Mouse (Mus musculus): Measurements from ENCODE around the gene Rap2a. TPM values are rescaled to one million over a fixed set of nuclear protein-coding genes. Genes with fewer than 3 reads are reported as not detected.
A peak's percentile ranks its signal among the peaks of the same experiment; 100 is the strongest.

Rap2a gene
- polyA plus RNA-seq, 1 experiment = 19.8 TPM

DNA sequence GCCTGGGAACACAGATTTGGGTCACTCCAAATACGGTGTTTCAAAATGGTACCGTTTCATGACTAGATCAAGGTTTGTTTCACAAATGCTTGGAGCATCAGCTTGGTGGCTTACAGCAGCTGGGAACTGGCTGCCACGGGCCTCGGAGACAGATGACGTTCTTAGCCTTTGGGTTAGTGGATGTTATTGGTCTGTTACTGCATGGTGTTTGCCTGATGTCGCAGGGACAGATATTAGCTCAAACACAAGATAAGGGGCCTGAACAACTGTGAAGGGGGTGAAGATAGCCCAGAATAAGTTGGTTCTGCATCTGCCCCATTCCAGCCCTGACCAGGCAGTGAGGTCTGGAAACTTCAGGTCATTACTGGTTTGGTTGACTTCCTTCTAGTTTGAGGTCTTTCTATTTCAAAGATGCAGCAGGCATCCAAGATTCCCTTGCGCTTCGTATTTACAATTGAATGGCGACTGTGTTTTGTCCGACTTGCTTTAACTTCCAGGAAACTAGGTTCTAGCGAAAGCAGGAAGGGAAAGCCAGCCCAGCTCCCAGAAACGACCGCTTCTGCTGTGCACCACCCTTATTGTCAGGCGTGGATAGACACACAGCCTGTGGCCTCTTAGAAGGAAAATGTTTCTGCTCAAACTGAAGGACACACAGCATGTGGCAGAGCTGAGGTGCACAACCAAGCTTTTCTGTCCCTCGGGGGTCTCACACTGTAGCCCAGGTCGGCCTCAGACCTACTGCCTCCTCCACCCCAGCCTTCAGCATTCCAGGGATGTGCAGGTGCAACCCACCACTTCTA is 30.5 kb downstream of the Rap2a start:
- 0 out of 2 replicates have a peak overlapping the region, but pooled peaks have one; percentile 30 for H3K27ac ChIP-seq (ENCODE audit: insufficient read depth, low read length)

DNA sequence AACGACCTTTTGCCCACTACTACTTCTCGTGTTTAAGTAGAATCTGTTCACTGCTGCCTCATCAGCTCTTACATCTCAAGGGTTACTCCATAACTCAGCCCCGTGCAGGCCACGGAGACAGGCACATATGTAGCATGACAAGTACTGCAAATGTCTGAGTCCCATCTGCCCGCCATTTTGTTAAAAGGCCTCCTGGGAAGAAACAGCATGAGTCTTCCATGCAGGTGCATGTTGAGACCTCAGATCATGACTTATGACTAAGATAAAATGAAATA is 31.1 kb downstream of the Rap2a start:
- Histone ChIP-seq H3K27me3 (ENCODE audit: control insufficient read depth, insufficient read depth, low read length, poor library complexity, severe bottlenecking) (no peaks in the 10 kb centered on the region), H3K4me1 (ENCODE audit: control insufficient read depth, insufficient read depth, low read length) (no peaks in the 10 kb centered on the region), H3K9me3 (replicated peaks; ENCODE audit: control insufficient read depth, insufficient read depth, low read length, poor library complexity, severe bottlenecking) (no peaks in the 10 kb centered on the region), H3K27ac (ENCODE audit: insufficient read depth, low read length) (no peak overlapping the region), H3K4me3 (ENCODE audit: low read depth, low read length) (no peak overlapping the region), H3K9ac (ENCODE audit: low read depth, poor library complexity, severe bottlenecking) (no peak overlapping the region), H3K36me3 (ENCODE audit: control insufficient read depth, insufficient read depth, low read length, poor library complexity, severe bottlenecking) (no peaks in the 10 kb centered on the region)
- TF ChIP-seq CTCF (IDR thresholded peaks at IDR 0.05; ENCODE audit: low read depth, low read length) = no peak
- TF ChIP-seq POLR2A (IDR thresholded peaks at IDR 0.05; ENCODE audit: insufficient read depth, low read length) = no peak
- TF ChIP-seq EP300 (IDR thresholded peaks at IDR 0.05; ENCODE audit: insufficient read depth, low read depth, low read length) = no peak

More for the DNA sequence above, 30.5 kb downstream of the Rap2a start:
- H3K4me1 ChIP-seq (ENCODE audit: control insufficient read depth, insufficient read depth, low read length) = no peaks in the 10 kb centered on the region
- H3K27me3 ChIP-seq (ENCODE audit: control insufficient read depth, insufficient read depth, low read length, poor library complexity, severe bottlenecking) = no peaks in the 10 kb centered on the region
- no peak for TF ChIP-seq POLR2A (IDR thresholded peaks at IDR 0.05; ENCODE audit: insufficient read depth, low read length)
- TF ChIP-seq CTCF (IDR thresholded peaks at IDR 0.05; ENCODE audit: low read depth, low read length) = no peak
- no peak for TF ChIP-seq EP300 (IDR thresholded peaks at IDR 0.05; ENCODE audit: insufficient read depth, low read depth, low read length)
- H3K36me3 ChIP-seq (ENCODE audit: control insufficient read depth, insufficient read depth, low read length, poor library complexity, severe bottlenecking) = no peaks in the 10 kb centered on the region
- H3K9ac ChIP-seq (ENCODE audit: low read depth, poor library complexity, severe bottlenecking) = no peak overlapping the region
- no peaks in the 10 kb centered on the region for H3K9me3 ChIP-seq (replicated peaks; ENCODE audit: control insufficient read depth, insufficient read depth, low read length, poor library complexity, severe bottlenecking)
- no peak overlapping the region for H3K4me3 ChIP-seq (ENCODE audit: low read depth, low read length)

DNA sequence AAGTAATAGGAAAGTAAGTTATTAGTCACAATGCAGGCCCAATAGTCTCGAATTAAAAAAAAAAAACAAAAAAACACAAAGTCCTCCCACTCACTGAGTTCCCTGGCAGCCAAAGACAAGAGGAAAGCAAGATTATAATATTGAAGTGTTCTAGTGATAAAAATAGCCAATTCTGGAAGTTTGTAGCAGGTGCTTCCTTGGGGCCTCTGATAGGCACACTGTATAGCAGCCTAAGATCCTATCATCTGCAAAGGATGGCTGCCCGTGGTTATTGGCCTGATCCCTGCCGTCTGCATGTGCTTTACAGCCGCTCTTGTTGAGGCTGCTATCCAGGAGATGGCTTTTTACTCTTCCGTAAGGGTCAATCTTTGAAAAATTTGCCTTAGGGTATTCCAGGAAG is 33.6 kb downstream of the Rap2a start:
- Histone ChIP-seq H3K9ac (ENCODE audit: low read depth, poor library complexity, severe bottlenecking) (no peak overlapping the region), H3K4me3 (ENCODE audit: low read depth, low read length) (no peak overlapping the region), H3K4me1 (ENCODE audit: control insufficient read depth, insufficient read depth, low read length) (no peaks in the 10 kb centered on the region), H3K27ac (ENCODE audit: insufficient read depth, low read length) (no peak overlapping the region), H3K27me3 (ENCODE audit: control insufficient read depth, insufficient read depth, low read length, poor library complexity, severe bottlenecking) (no peaks in the 10 kb centered on the region), H3K36me3 (ENCODE audit: control insufficient read depth, insufficient read depth, low read length, poor library complexity, severe bottlenecking) (no peaks in the 10 kb centered on the region), H3K9me3 (replicated peaks; ENCODE audit: control insufficient read depth, insufficient read depth, low read length, poor library complexity, severe bottlenecking) (no peaks in the 10 kb centered on the region)
- TF ChIP-seq CTCF (IDR thresholded peaks at IDR 0.05; ENCODE audit: low read depth, low read length) (no peak), EP300 (IDR thresholded peaks at IDR 0.05; ENCODE audit: insufficient read depth, low read depth, low read length) (no peak), POLR2A (IDR thresholded peaks at IDR 0.05; ENCODE audit: insufficient read depth, low read length) (no peak)

DNA sequence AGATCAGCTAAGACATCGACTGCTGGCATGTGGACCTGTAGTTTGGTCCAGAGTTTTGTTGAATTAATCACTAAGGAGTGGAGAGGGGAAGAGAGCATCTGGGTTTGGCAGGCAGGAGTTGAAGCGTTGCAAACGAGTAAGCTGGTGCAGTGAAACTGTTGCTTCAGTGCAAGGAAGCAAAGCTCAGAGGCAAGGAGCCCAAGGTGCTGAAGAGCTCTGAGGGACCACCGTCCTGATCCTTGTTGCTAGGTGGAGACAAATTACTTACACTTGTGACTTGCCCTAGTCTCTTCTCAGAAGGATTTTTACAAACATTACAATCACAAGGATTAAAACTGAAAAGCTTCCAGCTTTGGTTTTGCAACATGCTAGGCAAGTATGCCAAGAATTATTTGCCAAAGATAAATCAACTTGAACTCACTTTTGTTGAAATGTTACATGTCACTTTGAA is 36.6 kb downstream of the Rap2a start:
- no peak overlapping the region for H3K27ac ChIP-seq (ENCODE audit: insufficient read depth, low read length)
- no peak for TF ChIP-seq EP300 (IDR thresholded peaks at IDR 0.05; ENCODE audit: insufficient read depth, low read depth, low read length)
- TF ChIP-seq POLR2A (IDR thresholded peaks at IDR 0.05; ENCODE audit: insufficient read depth, low read length) = no peak
- TF ChIP-seq CTCF (IDR thresholded peaks at IDR 0.05; ENCODE audit: low read depth, low read length) = no peak
- H3K27me3 ChIP-seq (ENCODE audit: control insufficient read depth, insufficient read depth, low read length, poor library complexity, severe bottlenecking) = no peaks in the 10 kb centered on the region

DNA sequence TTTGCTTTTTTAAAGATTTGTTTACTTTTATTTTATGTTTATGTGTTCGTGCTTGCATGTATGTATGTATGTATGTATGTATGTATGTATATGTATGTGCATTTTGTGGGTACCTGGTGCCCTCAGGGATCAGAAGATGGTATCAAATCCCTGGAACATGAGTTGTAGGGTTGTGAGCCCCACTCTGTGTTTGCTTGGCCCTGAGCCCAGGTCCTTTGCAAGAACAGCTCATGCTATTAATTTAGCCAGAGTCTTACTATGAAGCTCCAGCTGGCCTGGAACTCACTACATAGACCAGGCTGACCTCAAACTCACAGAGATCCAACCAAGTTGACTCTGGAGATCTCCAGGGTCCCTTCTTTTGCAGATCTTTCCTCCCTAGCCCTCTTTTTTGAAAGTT is 37.1 kb downstream of the Rap2a start:
- no peak for TF ChIP-seq CTCF (IDR thresholded peaks at IDR 0.05; ENCODE audit: low read depth, low read length)
- no peak for TF ChIP-seq EP300 (IDR thresholded peaks at IDR 0.05; ENCODE audit: insufficient read depth, low read depth, low read length)
- no peak for TF ChIP-seq POLR2A (IDR thresholded peaks at IDR 0.05; ENCODE audit: insufficient read depth, low read length)
- no peak overlapping the region for H3K4me3 ChIP-seq (ENCODE audit: low read depth, low read length)
- H3K27ac ChIP-seq (ENCODE audit: insufficient read depth, low read length) = no peak overlapping the region

More for the DNA sequence above, 36.6 kb downstream of the Rap2a start:
- Histone ChIP-seq H3K4me1 (ENCODE audit: control insufficient read depth, insufficient read depth, low read length) (no peaks in the 10 kb centered on the region), H3K4me3 (ENCODE audit: low read depth, low read length) (no peak overlapping the region), H3K9ac (ENCODE audit: low read depth, poor library complexity, severe bottlenecking) (no peak overlapping the region), H3K9me3 (replicated peaks; ENCODE audit: control insufficient read depth, insufficient read depth, low read length, poor library complexity, severe bottlenecking) (no peaks in the 10 kb centered on the region), H3K36me3 (ENCODE audit: control insufficient read depth, insufficient read depth, low read length, poor library complexity, severe bottlenecking) (no peaks in the 10 kb centered on the region)

DNA sequence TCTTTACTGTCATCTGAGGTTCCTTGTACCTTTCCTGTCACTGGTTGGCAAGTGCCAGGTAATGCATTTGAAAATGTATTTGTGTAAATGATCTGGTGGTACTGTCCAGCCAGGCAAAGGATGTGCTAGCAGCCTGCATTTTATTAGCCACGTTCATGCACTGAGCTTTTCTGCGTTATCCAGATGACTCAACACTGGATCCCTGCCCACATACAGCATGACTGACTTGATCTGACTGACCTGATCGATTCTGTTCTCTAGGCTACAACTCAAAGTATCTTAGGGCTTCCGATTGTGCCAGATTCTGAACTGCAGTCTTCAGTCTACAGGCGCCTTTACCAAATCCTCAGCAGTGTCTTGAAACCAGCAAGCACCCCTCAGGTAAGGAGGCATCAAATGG is 40.5 kb downstream of the Rap2a start:
- no peaks in the 10 kb centered on the region for H3K36me3 ChIP-seq (ENCODE audit: control insufficient read depth, insufficient read depth, low read length, poor library complexity, severe bottlenecking)
- no peaks in the 10 kb centered on the region for H3K27me3 ChIP-seq (ENCODE audit: control insufficient read depth, insufficient read depth, low read length, poor library complexity, severe bottlenecking)
- no peaks in the 10 kb centered on the region for H3K9me3 ChIP-seq (replicated peaks; ENCODE audit: control insufficient read depth, insufficient read depth, low read length, poor library complexity, severe bottlenecking)
- H3K4me3 ChIP-seq (ENCODE audit: low read depth, low read length) = no peak overlapping the region
- no peak overlapping the region for H3K27ac ChIP-seq (ENCODE audit: insufficient read depth, low read length)
- no peaks in the 10 kb centered on the region for H3K4me1 ChIP-seq (ENCODE audit: control insufficient read depth, insufficient read depth, low read length)
- H3K9ac ChIP-seq (ENCODE audit: low read depth, poor library complexity, severe bottlenecking) = no peak overlapping the region
- TF ChIP-seq POLR2A (IDR thresholded peaks at IDR 0.05; ENCODE audit: insufficient read depth, low read length) (no peak), EP300 (IDR thresholded peaks at IDR 0.05; ENCODE audit: insufficient read depth, low read depth, low read length) (no peak), CTCF (IDR thresholded peaks at IDR 0.05; ENCODE audit: low read depth, low read length) (no peak)

More for the DNA sequence above, 37.1 kb downstream of the Rap2a start:
- Histone ChIP-seq H3K4me1 (ENCODE audit: control insufficient read depth, insufficient read depth, low read length) (no peaks in the 10 kb centered on the region), H3K9me3 (replicated peaks; ENCODE audit: control insufficient read depth, insufficient read depth, low read length, poor library complexity, severe bottlenecking) (no peaks in the 10 kb centered on the region), H3K9ac (ENCODE audit: low read depth, poor library complexity, severe bottlenecking) (no peak overlapping the region), H3K27me3 (ENCODE audit: control insufficient read depth, insufficient read depth, low read length, poor library complexity, severe bottlenecking) (no peaks in the 10 kb centered on the region), H3K36me3 (ENCODE audit: control insufficient read depth, insufficient read depth, low read length, poor library complexity, severe bottlenecking) (no peaks in the 10 kb centered on the region)
